Mouse (Mus musculus): ENCODE results near the gene Pdia5.

Pdia5 gene

DNA sequence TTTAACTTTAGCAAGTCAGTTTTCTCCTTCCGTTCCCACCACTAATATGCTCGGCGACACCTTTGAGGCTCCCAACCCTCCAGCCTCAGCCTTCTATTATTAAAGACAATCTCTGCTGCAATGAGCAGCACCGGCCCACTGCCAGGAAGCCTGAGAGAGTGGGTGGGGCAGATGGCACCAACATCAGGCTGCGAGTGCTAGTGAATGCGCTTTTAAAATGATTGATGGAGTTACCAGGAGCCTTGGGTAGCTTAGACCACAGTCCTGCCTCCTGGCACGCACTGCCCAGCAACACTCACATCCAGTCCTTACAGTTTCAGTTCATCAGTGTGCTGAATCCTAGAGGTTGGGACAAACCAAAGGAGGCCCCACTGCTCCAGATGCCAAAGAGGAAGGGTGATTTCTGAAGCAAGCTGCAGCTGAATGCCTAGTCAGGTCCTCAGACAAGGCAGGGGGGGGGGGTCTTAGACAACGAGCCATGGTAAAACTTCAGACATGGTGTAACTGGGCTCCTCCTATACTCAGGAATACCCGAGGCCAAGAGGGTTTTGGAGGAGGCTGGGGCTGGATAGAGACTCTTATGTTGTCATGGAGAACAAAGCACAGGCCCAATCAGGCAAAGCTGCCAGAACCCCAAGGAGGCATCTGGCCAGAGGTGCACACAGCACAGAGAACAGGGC lies 49.2 kb downstream of the Pdia5 start:
- peak; percentile 85 for DNase-seq (ENCODE audit: low spot score)

DNA sequence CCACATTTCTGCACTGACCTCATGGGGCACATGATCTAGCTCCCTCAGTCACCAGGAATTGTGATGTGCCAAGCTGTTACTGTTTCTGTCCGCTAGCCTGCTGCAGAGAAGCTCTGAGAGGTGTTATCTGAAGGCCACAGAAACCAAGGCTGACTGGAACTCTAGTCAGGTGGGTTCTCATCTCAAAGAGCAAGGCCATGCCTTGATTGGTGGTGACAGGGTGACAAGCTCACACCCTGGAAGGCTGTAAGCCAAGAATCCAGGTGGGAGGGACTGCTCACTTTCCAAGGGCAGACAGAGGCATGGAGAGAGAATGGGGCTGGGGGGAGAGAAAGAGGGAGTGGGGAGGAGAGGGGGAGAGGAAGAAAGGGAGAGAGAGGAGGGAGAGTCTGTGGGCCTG lies 51.6 kb downstream of the Pdia5 start:
- no peak for DNase-seq (ENCODE audit: low spot score)

DNA sequence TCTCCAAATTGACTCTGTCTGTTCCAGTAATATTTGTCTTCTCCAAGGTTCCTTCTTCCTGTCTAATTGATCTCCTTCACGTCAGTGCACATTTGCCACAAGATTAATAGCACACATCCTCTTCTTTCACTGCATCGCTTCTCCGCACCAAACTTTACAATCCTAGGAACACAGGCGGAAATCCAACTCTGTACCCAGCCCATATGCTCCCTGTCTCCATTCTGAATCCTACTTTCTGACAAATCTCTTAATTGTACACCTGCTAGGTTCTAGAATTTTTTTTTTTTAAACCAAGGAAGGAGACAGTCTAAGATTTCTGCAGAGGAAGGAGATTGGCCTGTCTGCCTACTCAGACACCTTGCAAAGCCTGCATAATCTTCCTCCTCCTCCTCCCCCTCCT lies 59.1 kb downstream of the Pdia5 start:
- DNase-seq (ENCODE audit: low spot score): no peak

DNA sequence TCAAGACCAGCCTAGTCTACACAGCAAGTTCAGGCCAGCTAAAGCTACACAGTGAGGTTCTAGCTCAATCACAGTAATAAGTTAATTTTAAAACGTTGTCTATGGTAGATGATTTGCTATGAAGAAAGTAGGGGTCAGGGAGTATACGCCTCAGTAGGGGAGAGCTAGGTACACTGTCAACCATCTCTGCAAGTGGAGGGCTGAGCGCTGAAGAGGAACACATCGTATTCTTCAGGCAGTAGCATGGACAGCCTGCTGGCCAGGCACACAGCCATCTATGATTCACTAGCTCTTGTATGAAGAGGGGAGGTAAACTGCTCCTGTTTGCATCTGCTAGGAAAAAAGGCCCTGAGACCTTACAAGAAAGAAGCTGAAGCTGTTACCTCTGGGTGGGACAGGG lies 65.7 kb downstream of the Pdia5 start:
- DNase-seq (ENCODE audit: low spot score): no peak

DNA sequence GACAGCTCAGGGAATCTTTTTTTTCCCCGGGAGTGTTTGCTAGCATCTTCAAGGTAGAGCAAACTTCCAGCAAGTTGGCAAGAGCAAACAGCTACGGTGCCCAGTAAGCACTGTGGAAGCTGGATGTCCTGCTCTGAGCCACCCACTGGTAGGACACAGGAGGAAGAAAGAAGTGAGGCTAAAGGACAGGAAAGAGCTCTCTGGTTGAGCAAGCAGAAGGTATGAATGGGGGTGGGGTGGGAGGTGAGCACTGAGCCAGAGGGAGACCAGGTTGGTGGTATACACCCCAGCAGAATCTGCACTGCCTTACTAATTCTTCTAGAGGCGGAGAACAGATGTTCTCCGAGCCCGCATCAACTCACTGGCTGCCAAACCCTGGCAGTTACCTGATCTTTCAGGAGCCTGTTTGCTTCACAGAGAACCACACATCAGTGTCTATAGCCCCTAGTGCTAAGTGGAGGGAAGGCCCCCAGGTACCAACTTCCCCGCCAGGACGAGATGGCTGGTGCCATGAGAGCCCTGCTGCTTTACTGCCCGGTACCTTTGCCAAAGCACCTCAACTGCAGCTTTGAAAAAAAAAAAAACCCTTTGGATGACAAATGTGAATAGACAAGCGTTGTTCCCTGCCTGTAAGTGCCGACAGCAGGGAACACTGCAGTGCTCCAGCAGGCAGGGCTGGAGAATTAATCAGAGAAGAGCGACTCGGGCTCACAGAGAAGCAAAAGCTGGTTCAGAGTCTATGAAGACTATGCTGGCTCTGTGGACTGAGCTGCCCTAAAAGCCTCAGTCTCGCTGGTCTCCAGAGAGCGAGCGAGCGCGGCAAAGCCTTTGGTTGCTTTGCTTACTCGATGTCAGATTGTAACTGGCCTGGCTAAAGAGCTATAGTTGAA lies 67.2 kb downstream of the Pdia5 start:
- DNase-seq (ENCODE audit: low spot score): no peak

DNA sequence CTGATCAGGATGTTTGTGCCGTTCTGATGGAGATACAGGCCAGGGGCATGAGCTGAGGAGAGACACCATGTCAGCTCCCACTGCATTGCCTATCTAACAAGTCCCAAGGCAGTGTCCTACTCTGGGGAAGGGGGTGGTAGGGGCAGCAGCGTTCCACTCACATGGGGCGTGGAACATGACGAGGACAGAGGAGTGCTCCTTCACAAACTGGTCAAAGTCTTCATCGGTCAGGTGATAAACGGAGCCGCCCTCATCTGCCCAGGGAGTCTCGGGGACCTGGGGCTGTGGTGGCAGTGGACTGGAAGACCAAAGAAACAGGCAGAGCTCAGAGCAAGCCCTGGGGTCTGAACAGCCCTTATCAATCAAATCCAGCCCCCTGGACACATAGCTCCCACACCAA lies 68.0 kb downstream of the Pdia5 start:
- no peak for DNase-seq (ENCODE audit: low spot score)

DNA sequence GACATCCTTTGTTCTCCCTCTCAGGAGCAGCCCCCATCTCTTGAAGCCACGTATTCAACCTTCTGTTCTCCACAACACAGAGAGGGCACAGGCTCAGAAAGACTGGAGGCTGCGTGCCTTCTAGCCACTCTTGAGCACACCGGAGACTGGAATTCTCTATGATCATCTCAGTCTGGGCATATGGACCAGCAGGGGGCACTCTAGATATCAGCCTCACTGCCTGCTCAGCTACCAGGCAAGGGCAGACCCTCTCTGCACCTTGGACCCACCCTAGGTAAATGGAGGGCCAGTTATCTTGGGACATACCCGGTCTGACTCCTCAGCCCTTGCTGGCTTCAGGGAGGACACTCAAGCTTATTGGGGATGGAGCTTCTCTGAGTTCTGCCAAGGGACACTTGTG lies 68.5 kb downstream of the Pdia5 start:
- DNase-seq (ENCODE audit: low spot score): peak; percentile 26

DNA sequence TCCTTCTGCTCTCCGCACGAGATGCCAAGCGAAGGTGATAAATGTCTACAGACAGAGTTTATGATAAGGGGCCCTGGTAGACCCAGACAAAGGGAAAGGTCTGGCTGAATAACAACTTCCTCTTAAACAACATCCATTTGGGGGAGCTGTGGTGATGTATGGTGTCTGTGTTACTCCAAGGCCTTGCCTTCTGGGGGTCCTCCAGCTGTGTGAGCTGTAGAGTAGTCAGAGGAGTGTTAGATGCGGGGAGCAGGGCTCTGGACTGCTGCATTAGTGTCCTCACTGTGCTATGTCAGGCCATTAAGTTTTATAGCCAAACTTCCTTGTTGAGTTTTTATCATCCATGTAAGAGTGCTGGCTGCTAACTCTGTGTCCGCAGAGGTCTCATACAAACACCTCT lies 76.1 kb downstream of the Pdia5 start:
- no peak for DNase-seq (ENCODE audit: low spot score)

DNA sequence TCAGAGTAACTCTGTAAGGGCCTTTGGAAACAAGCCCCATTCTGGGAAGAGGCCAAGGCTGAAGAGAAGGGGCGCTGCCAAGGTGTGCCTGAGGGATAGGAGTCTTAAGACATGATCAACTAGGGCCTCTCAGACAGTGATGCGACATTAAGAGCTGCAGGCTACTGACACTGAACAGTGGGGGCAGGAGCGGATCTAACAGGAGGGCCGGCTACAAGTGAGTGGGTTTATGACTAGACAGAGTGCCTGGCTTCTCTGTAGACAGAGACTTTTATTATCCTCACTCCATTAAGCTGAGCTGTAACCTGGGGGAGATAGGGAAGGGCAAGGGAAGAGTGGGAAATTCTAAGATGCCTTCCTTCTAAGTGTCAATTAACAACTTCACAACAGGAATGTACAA lies 84.0 kb downstream of the Pdia5 start:
- DNase-seq (ENCODE audit: low spot score): no peak

DNA sequence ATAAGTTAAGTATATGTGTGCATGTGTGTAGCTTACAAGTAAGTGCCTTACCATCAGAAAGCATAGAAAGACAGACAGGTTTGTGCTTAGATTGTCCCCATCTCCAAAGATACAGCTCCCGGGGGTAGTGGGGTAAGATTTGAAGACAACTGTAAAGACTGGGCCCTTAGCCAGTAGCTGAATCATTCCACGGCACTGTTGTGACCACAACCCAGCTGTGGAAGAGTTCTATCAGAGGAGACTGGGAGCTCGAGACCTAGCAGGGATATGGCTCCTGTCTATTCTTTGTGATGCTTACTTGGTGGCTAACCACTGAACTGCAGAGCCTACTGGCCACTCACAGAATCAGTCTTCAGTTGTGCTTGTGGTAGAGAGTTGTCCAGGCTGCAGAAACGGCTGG lies 84.5 kb downstream of the Pdia5 start:
- no peak for DNase-seq (ENCODE audit: low spot score)

DNA sequence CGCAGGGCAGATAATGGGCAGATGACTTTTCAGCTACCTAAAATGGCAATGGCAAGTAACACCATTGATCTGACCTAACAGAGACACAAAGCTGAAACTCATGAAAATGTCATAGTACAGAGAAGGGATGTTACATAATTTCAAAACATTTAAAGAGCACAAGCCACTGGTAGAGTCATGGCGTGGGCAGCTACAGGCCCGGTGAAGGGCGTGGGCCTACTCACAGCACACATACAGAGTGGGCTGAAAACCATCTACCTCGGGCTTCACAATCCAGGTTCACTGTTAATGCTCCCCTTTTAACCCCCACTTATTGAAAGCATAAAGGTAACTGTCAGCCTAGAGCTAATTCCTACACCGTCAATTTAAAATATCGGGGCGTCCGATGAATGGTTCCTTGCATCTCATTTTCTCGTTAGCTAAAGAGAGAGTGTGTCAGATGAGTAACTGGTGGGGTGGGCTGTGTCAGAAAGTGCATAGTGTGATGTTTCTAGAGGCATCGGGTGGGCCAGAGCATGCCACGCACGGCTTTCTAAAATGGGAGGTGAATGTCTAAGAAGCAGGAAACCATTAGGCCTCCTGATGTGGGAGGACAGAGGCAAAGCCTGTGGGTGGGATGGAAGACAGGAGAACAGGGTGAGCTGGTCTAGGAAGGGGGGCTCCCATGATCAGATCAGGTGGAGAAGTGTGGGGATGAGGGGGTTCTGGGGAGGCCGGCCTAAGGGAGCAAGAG lies 85.2 kb downstream of the Pdia5 start:
- DNase-seq (ENCODE audit: low spot score): no peak

DNA sequence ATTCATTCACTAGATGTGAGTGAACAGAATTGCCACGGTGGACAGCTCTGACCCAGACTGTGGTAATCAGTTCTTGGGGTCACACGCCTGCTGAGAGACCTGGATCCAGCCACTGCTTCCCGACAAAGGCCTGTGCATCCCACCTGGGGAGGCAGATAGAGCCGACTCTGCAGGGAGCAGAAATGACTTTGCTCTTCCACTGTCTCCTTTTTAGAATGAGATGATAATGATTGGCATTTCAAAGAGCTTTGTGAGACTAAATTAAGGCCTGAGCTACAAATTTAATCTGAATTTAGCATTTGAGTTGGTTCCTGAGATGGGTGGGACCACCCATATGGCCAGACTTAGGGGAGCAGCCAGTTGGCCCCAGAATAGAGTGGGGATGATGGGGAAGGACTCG lies 85.8 kb downstream of the Pdia5 start:
- DNase-seq (ENCODE audit: low spot score): no peak

DNA sequence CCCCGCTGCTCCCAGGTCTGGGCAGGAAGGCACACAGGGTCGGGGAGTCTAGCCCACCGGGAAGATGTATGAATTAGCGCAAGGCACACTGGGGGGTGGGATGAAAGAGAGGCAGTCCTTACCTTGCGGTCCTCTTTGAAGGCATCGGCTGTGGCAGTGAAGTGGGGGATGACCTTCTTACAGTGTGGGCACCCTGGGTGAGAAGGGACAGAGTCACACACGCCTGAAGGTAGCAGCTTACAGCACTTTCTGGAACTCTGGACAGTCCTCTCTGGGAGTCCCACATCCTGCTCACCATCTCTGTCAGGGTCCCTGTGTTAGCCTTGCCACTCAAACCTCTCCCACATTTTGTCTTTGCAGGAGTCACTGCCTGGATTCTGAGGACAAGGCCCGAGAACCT lies 86.8 kb downstream of the Pdia5 start:
- DNase-seq (ENCODE audit: low spot score): no peak

DNA sequence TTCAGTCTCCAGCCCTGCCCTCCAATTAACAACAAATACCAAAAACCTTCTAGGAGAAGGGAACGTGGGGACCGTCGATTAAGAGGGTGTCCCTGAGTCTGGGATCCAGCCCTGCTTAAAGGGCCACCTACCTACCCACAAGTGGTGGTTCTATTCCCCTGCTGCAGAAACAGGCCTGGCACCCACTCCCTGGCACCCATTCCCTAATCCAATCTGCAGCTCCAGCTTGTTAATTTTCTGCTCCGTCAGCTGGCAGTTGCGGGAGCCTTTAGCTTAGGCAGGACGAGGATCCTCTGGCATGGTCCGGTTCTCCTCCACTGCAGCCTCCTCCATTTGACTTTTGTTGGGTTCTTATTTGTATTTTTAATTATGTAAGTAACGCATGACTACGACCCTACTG lies 87.3 kb downstream of the Pdia5 start:
- peak; percentile 21 for DNase-seq (ENCODE audit: low spot score)

DNA sequence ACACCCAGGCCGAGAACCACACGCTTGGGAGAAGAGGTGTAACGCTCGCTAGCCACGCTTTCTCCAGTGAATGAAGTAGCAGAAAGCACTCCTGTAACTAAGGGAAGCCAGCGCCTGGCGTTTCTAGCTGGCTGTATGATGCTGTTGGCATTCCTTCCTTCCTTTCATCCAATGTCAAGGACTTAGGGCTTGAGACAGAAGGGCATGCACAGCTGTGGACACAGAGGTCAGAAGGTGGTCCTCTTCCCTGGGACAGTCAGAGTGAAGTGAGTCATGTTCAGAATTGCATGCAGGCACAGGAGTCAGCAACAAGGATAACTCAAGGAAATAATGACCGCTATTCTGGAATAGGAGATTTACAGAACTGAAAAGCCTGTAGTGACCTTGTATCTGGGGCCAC lies 97.9 kb downstream of the Pdia5 start:
- no peak for DNase-seq (ENCODE audit: low spot score)

DNA sequence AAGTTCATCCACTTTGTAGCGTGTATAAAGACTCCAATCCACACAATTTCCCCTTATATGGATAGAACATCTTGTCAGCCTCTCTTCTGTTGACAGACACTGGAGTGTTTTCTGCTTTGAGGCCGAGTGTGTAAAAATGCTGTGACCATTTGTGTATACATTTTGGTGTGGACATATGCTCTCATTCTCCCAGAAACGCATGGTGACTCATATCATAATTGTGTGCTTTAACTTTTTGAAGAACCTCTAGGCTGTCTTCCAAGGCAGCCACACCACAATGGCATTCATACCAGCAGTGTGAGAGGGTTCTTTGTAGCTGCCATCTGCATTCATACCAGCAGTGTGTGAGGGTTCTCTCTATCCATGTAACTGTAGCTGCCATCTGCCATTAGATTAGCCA lies 105.0 kb downstream of the Pdia5 start:
- no peak for DNase-seq (ENCODE audit: low spot score)

DNA sequence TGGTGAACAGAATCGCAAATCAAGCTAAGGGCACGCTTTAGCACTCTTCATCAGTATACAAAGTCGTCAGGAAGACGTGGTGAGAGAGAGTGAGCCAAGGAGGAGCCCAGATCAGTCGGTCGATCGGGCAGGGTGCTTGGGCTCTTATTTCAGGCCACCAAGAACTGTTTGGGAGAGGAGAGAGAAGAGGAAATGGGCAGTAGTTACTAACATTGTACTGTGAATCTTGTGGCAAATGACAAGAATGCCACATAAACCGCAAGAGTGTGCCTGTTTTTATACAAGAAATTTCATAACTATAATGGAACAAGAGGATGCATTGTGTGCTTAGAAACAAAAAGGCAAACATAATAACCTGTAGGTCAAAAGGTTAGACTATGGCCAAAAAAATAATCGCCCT lies 110.6 kb downstream of the Pdia5 start:
- no peak for DNase-seq (ENCODE audit: low spot score)

DNA sequence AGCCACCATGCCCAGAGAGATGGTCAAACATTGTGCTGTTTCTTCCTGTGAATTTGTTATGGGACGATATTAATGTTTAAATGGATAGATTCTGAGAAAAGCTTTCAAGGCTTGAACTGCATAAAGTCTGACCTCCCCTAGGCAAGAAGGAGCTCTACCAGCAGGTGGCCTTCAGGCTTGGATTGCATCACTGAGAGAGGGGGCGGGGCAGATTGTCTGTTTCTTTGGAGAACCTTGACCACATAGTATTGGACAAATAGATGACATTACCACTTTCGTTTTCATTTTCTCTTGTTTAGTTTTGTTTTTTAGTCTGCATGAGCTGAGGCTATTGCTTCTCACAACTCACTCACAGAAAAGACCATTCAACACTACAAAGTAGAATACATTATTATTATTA lies 111.3 kb downstream of the Pdia5 start:
- no peak for DNase-seq (ENCODE audit: low spot score)

DNA sequence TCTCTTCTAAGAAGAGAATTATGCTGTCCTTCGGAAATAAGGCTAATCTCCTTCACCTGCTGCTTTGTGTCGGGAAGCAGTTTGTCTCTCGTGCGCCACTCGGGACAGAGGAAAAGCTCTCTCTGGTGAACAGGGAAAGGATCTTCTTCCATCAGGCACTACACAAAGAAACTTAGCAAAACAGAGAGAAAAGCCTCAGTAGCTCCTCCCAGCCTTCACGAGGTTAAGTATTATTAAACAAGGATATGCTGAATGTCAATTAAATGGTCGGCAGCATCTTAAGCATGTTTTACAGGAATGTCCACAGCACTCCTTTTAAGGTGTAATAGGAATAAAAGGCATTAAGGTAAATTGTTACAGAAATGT lies 126.6 kb downstream of the Pdia5 start:
- no peak for DNase-seq (ENCODE audit: low spot score)

DNA sequence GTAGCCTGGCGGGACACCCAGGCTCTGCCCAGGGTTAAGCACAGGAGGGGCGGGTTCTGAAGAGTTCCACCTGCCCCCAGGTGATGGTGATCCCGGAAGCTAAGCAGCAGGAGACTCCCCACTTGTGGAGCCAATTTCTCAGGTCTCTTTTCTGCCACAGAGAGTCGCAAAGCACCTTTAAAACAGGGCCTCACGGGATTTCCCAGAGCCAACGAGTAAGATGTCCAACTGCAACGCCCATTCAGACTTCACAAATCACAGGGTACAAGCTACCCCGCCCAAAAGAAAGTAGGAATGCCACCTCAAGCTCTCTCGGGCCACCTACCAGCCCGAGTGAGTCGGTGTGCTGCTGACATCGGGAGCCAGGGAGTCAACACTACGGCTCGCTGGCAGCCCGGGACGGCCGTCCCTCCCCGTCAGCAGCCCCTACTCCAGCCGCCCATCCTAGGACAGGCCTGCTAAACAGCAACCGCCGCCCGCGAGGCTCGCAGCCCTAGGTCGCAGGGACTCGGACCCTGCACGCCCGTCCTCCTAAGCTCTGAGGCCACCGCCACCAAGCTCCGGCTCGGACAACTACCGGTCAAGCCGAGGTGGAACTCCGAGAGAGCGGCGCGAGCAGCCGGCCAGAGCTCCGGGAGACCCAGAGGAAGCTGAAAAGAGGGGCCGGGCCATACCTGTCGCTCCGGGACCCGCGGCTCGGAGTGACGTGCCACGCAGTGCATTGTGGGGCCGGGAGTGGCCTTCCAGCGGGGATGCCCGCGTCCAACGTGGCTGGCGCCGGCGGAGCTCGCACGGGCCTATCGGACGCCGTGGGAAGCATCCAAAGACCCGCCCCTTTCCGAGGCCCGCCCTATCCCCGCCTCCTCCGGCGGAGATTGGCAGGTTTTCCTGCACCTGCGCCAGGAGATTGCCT lies 127.3 kb downstream of the Pdia5 start, which contains the start of gene Sec22a:
TSS of gene Sec22a (minus strand) at position 769 of the 913 bp plus-strand sequence.
- DNase-seq (ENCODE audit: low spot score): peak; percentile 92

DNA sequence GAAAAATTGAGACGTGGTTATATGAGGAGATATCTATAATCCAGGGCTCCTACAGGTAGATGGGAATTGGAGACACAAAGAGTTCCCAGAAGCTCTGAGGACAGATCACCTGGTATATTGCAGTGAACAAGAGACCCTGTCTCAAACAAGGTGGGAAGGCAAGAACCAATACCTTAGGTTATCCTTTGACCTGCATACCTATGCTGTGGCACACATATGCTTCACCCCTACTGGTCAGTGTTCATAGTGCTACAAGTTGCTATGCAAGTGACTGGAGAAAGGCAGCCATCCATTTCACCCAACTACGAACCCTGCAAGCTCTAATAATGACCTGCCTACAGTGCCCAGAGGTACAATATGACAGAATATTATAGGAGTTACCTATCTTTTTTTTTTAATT lies 128.5 kb downstream of the Pdia5 start:
- DNase-seq (ENCODE audit: low spot score): no peak

DNA sequence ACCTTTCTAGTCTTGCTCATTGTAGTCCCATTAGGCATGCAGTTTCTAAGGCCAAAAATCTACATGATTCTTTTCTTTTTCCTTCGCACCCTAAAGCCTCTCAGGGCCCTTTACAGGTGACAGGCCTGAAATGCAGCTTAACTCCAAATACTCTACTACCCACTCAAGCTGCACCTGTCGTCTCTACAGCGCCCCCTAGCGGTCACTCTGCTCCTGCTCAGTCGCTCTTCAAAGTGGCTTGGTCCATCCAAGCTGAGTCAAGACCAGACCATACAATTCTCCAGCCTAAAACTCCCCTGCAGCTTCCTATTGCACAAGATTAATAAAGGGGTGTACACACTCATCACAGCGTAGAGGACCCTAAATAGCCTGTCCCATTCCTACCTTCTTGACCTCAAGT lies 130.1 kb downstream of the Pdia5 start:
- peak; percentile 42 for DNase-seq (ENCODE audit: low spot score)
